In the genomic region with DNA sequence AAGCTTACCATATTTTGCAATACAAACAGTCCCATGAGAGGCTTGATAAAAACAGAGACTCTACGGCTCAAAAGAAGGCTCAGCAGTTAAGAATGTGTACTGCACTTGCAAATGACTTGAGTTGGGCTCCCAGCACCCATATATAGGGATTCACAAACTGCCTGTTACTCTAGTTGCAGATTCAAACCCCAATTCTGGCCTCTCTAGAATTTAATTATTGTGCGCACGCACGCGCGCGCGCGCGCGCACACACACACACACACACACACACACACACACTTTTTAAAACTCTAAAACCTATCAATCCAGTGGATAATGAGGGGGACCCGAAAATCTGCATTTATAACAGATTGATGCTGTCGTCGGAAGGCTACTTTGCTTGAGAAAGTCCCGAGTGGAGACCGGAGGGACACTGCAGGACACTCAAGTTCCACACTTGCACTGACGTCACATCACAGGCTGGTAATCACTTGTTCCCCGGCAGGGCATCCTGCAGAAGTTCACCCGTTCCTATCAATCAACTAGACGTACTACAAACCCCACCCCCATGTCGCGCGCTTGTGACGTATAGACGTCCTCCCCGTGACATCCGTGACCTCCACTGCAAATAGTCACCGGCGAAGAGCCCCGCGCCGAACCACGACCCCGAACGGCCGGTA, we compare ENCODE assay signal across 8 mouse cellular contexts. TPM values are rescaled to one million over a fixed set of nuclear protein-coding genes. Genes with fewer than 3 reads are reported as not detected.
DNase-seq lines count a peak whose midpoint lies in the region; ATAC-seq lines count a peak whose summit lies in the region.

No protein-coding gene starts in this region.

- intact Hi-C loops in gastrocnemius, postnatal 36 days (cut with DNase I), result no loop called here
- intact Hi-C loops in left cerebral cortex, postnatal 14 days (cut with DNase I), result loop anchor here (5.0 kb wide), 1 partner anchor 60 kb away; no protein-coding TSS in a partner anchor

- no peaks in the 10 kb centered on the region for H3K9me3 ChIP-seq in neural tube, embryonic 11.5 days (ENCODE audit: control insufficient read depth, low read length)
- H3K9me3 ChIP-seq in intestine, embryonic 15.5 days, result no peaks in the 10 kb centered on the region

- peak overlapping the region; percentile 80 for H3K9ac ChIP-seq in neural tube, embryonic 11.5 days (ENCODE audit: low read length)
- peak overlapping the region; percentile 73 for H3K9ac ChIP-seq in intestine, embryonic 15.5 days

- H3K27me3 ChIP-seq in neural tube, embryonic 11.5 days (ENCODE audit: control insufficient read depth, insufficient read depth, low read length), result no peaks in the 10 kb centered on the region
- no peaks in the 10 kb centered on the region for H3K27me3 ChIP-seq in intestine, embryonic 15.5 days (replicated peaks)

- peak; percentile 95 for DNase-seq in neural tube, embryonic 11.5 days (ENCODE audit: low spot score)
- no peak for DNase-seq in neural tube, embryonic 10.5 days (ENCODE audit: extremely low spot score, low spot score)
- DNase-seq in embryo, embryonic 9.5 days (ENCODE audit: extremely low spot score), result peak; percentile 98
- DNase-seq in gastrocnemius, postnatal 36 days, result peak; percentile 95 to 98
- DNase-seq in left cerebral cortex, postnatal 14 days (ENCODE audit: low spot score in 2 of 2), result peak; percentile 97 to 98
- DNase-seq in right cerebral cortex, postnatal 36 days (ENCODE audit: low spot score in 2 of 2), result peak; percentile 96 to 98

- H3K27ac ChIP-seq in neural tube, embryonic 11.5 days (ENCODE audit: low read depth, low read length), result peak overlapping the region; percentile 97
- H3K27ac ChIP-seq in intestine, embryonic 15.5 days, result peak overlapping the region; percentile 95

- peak; percentile 97 for ATAC-seq in neural tube, embryonic 11.5 days (ENCODE audit: insufficient read depth, low FRiP score, low TSS enrichment)
- ATAC-seq in intestine, embryonic 15.5 days, result peak; percentile 98
- peak; percentile 97 for ATAC-seq in megakaryocyte-erythroid progenitor cell, adult 5-6 weeks (replicated peaks; ENCODE audit: low FRiP score, low TSS enrichment, poor library complexity, severe bottlenecking)

- peak overlapping the region; percentile 66 for H3K4me2 ChIP-seq in neural tube, embryonic 11.5 days (ENCODE audit: low read depth)
- H3K4me2 ChIP-seq in intestine, embryonic 15.5 days (replicated peaks), result peak overlapping the region; percentile 64

- under 1% methylated on average over 36 of the region's 36 CpGs for WGBS in neural tube, embryonic 11.5 days
- WGBS in intestine, embryonic 15.5 days, result under 1% methylated on average over 36 of the region's 36 CpGs

- H3K36me3 ChIP-seq in neural tube, embryonic 11.5 days (ENCODE audit: control insufficient read depth, insufficient read depth, low read length), result no peaks in the 10 kb centered on the region
- no peaks in the 10 kb centered on the region for H3K36me3 ChIP-seq in intestine, embryonic 15.5 days

- H3K4me3 ChIP-seq in neural tube, embryonic 11.5 days (ENCODE audit: low read depth, low read length), result peak overlapping the region; percentile 71
- H3K4me3 ChIP-seq in intestine, embryonic 15.5 days (replicated peaks), result peak overlapping the region; percentile 71

- no peaks in the 10 kb centered on the region for H3K4me1 ChIP-seq in neural tube, embryonic 11.5 days (ENCODE audit: control insufficient read depth, insufficient read depth, low read length)
- no peaks in the 10 kb centered on the region for H3K4me1 ChIP-seq in intestine, embryonic 15.5 days (replicated peaks)

RNA-seq across cellular contexts. Expression of gene Coq7, which starts 0.5 kb away (rescaled TPM):
- polyA plus RNA-seq in neural tube, embryonic 11.5 days (2014; fragmentation: Nextera tagmentation; extraction: Ambion mirVana), result 118 and 127 TPM in 2 replicates
- total RNA-seq in gastrocnemius, postnatal 36 days (2021), result 10 to 100 TPM; 51.9 to 53.5 TPM
- 124 and 134 TPM in 2 replicates for polyA plus RNA-seq in intestine, embryonic 15.5 days (2015; fragmentation: Nextera tagmentation; extraction: Ambion mirVana)
- 10 to 100 TPM; 38.6 to 39.4 TPM for total RNA-seq in left cerebral cortex, postnatal 14 days (2021)
- total RNA-seq in megakaryocyte-erythroid progenitor cell, adult 5-6 weeks (2014; fragmentation: Nextera tagmentation), result 31.1 and 61.7 TPM in 2 replicates
- total RNA-seq in megakaryocyte-erythroid progenitor cell, adult 5-6 weeks (2017), result 40.3 and 69.8 TPM in 2 replicates

RNA-seq across cellular contexts. Expression of gene Itpripl2, which starts 40.9 kb away (rescaled TPM):
- polyA plus RNA-seq in neural tube, embryonic 11.5 days (2014; fragmentation: Nextera tagmentation; extraction: Ambion mirVana), result 1.1 and 1.4 TPM in 2 replicates
- 1 to 10 TPM; 8.0 to 8.8 TPM for total RNA-seq in gastrocnemius, postnatal 36 days (2021)
- 5.3 and 5.5 TPM in 2 replicates for polyA plus RNA-seq in intestine, embryonic 15.5 days (2015; fragmentation: Nextera tagmentation; extraction: Ambion mirVana)
- total RNA-seq in left cerebral cortex, postnatal 14 days (2021), result 1 to 10 TPM; 4.0 to 4.3 TPM
- total RNA-seq in megakaryocyte-erythroid progenitor cell, adult 5-6 weeks (2014; fragmentation: Nextera tagmentation), result 0.33 and 1.3 TPM in 2 replicates
- 1.8 and 3.3 TPM in 2 replicates for total RNA-seq in megakaryocyte-erythroid progenitor cell, adult 5-6 weeks (2017)

RNA-seq across cellular contexts. Expression of gene Tmc7, which starts 51.9 kb away (rescaled TPM):
- 9.5 and 10.5 TPM in 2 replicates for polyA plus RNA-seq in neural tube, embryonic 11.5 days (2014; fragmentation: Nextera tagmentation; extraction: Ambion mirVana)
- total RNA-seq in gastrocnemius, postnatal 36 days (2021), result 1 to 10 TPM; 7.3 to 7.9 TPM
- 2.0 and 2.4 TPM in 2 replicates for polyA plus RNA-seq in intestine, embryonic 15.5 days (2015; fragmentation: Nextera tagmentation; extraction: Ambion mirVana)
- 10 to 100 TPM; 18.2 to 22.1 TPM for total RNA-seq in left cerebral cortex, postnatal 14 days (2021)
- 0.32 TPM in 1 of 2 replicates, not detected in the other for total RNA-seq in megakaryocyte-erythroid progenitor cell, adult 5-6 weeks (2014; fragmentation: Nextera tagmentation)
- total RNA-seq in megakaryocyte-erythroid progenitor cell, adult 5-6 weeks (2017), result not detected in 2 replicates

Comparison
In these comparisons a context has a peak if more than half of its experiments do, and no peak if none do; other contexts are left out.
1. RNA of gene Tmc7, which starts 51.9 kb away (total RNA-seq): 18.2 to 22.1 TPM in left cerebral cortex, postnatal 14 days and 7.3 to 7.9 TPM in gastrocnemius, postnatal 36 days; 0.32 TPM in megakaryocyte-erythroid progenitor cell, adult 5-6 weeks; every median in the first group is over 4 times any median in the second.
2. Peak in every context shown above with its lines, with median percentiles within 50 percentile points of each other: ATAC-seq.